Mouse (Mus musculus) thymus, adult 18-20 months (tissue): Measurements from ENCODE around the gene Fzd10.

Experiments used
- DNase-seq, 2 experiments: peaks; one replicate each; pipeline ENCODE4 v3.0.0; 2022; ENCODE audit warnings: mixed read lengths in 2 of 2

Gene Fzd10

GRCm38 (mm10) chr5:128603693-128604092 is 3.0 kb downstream of the Fzd10 start:
- no peak for DNase-seq

GRCm38 (mm10) chr5:128606596-128606995 is 6.0 kb downstream of the Fzd10 start:
- DNase-seq, result no peak

DNA sequence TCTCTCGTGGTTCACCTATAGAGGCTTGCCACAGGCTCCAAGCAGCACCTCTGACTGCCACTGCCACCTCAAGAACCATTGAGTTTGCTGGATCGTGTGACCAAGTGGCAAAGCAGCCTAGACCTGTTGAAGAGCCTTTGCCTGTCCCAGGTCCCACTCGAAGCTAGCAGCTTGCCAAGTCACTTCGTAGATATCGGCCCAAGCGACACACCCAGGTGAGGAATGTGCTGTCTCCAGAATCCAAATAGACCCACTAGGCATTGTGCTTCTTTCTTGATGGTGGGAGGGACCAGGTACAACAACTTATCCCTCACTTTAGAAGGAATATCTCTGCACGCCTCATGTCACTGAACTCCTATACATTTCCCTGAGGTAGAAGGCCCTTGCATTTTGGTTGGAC is 8.4 kb downstream of the Fzd10 start:
- DNase-seq, result no peak

GRCm38 (mm10) chr5:128617621-128618020 is 17.0 kb downstream of the Fzd10 start:
- DNase-seq, result no peak

DNA sequence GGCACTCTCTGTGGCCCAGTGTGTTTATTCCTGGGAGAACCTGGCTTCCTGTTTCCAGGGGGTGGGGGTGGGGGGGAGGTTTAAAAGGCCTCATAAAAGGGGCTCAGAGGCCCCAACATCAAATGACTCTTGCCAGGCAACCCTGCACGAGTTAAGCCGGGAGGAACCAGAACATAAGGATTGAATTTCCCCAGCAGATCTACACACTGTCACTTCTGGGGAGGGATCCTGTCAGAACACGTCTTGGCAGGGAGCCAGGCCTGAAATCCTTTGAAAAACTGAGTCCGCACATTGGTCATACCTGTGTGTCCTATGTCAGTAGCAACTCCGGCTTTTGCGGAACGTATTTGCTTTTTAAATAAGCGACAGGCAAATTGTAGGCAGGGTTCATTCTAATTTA is 19.3 kb downstream of the Fzd10 start:
- DNase-seq, result no peak

DNA sequence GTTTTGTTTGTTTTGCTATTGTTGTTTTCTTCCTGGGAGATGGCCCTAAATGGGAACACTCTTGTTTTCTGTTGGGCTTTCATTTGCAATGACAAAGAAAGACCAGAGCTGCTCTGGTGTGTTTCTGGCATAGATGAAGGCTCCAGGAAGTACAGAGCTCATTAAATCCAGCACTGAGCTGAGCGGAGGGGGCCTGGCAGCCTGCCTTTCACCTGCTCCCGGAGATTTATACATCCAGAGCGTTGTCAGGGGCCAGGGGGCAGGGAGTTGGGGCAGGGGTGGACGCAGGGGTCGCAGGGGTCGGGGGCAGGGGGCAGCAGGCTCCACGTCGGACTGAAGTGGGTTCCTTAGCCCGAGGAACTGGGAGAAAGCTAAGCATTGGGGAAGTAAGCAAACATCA is 19.8 kb downstream of the Fzd10 start:
- no peak for DNase-seq

- DNase-seq, result no peak
Measured at GRCm38 (mm10) chr5:128627763-128628162, 27.1 kb downstream of the Fzd10 start.

GRCm38 (mm10) chr5:128636648-128637047 is 36.0 kb downstream of the Fzd10 start:
- no peak for DNase-seq

DNA sequence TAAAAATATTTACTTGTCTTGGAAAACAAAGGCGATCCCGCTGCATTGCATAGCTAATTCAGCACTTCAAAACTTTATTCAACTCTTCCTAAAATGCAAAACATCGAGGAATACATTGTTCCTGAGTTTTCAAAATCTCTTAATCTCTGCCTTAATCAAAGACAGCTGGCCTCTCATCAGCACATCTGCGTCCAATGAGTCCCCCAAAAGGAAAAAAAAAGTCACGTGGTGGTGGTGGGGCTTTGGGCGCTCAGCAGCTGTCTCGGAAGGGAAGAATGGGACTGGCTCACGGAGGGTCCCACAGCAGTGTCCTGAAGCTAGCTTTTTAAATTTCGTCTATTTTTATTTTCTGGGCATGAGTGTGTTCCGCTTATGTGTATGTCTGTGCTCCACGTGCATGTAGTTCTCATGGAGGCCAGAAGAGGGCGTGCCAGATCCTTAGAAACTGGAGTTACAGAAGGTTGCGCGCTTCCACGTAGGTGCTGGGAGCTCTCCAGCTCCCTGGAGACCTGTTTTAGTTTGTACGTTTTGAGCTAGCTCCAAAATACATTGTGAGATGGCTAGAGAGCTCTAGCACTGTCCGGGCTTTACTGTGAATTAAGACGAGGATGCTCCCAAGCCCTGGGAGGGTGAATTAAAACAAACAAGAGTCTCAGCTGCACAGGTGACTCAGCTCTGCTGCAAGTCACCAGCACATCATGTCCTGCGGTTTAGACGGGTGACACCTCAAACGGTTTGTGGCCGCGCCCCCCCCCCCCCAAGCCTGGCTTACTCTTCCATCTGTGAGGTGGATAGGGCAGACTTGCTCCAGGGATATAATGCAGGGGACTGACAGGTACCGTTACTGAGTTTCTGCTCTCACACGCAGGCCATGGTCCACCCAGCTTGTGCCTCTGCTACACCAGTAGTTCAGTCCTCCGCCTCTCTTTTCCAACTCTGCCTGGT is 36.7 kb downstream of the Fzd10 start:
- no peak for DNase-seq

- no peak for DNase-seq
Measured at GRCm38 (mm10) chr5:128638716-128639115, 38.1 kb downstream of the Fzd10 start.

DNA sequence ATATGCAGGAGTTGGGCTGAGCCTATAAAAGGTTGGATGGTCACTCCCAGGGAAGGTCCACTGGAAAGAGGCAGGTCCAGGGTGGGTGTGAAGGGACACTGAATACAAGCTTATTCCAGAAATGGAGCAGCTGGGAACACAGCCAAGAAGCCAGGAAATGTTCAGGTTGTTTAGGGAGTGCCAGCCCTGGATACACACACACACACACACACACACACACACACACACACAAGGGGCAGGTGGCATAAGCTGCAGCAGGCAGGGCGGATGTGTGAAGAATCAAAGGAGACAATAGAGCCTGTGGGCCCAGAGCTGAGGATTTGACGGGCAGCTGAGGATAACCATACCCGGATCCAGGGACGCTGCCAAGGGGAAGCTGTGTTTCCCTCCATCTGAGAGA is 42.4 kb downstream of the Fzd10 start:
- no peak for DNase-seq

- DNase-seq, result no peak
Measured at GRCm38 (mm10) chr5:128645720-128646119, 45.1 kb downstream of the Fzd10 start.

DNA sequence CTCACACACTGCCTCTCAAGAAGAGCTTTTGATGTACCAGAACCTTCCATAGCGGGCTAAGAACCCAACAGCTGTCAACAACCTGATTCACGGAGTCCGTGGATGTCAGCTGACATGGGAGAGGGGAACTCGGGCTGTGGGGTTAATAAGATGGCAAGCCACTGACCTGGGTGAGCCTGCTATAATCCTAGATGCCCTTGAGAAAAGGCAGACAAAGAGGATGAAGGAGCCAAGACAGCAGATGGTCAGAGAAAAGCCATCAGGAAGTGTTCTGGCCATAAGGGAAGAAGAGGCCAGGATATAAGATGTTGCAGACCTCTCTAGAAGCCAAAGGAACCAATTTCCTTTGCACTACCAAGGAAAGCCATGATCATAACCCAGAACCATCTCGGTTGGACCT is 45.6 kb downstream of the Fzd10 start:
- DNase-seq, result no peak

DNA sequence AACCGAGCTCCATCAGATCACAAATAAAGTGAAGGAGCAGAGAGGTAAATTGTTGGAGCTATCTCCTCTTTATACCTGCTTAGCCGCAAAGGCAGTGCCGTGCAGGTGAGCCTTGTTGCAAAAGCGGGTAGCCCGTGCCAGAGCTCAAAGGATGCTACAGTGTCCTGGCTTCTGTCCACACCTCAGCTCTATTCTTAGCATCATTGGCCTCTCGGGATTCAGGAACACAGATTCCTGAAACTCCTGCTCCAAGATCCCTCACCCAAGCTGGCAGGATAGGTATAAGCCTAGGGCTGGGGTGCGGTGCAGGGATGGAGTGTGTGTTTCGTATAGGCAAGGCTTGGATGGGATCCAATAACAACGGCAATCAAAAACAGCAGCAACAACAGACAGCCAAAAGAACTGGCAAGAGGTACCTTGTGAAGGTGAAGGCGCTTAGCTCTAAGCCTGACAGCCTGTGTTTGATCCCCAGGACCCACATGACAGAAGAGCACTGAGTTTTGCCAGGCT is 46.6 kb downstream of the Fzd10 start:
- DNase-seq, result no peak

DNA sequence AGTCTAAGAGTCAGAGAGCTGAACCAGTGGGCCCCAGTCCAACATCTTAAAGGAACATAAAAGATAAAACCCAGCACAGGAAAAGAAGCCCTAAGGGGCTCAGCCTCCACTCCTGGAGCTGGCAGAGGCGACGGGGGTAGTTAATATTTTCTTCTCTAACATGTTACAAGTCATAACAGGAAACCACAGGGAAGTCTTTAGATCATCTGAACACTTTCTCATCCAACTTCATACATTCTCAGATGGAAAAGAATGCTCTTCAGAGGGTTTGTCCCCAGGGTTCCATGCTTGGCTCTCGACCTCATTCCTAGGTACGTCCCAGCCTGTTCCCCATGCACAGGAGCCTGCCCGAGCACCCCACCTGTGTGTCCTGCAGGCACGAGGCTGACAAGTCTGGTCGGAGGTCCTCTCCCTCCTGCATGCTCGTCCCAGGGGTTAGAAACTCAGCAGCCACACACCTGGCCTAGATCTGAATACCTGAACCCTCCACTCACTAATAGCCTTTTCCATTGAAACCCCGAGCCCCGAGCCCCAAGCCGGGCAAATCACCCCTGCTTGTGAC is 48.8 kb downstream of the Fzd10 start:
- no peak for DNase-seq
